Mouse (Mus musculus): ENCODE results near the gene Capzb.

Capzb gene

GRCm38 (mm10) chr4:139240334-139240733 lies 47.6 kb downstream of the Capzb start:
- DNase-seq, result no peak

- no peak for DNase-seq
These were observed 49.2 kb downstream of the Capzb start for GRCm38 (mm10) chr4:139241678-139242606.

- no peak for DNase-seq
These were observed 49.9 kb downstream of the Capzb start for GRCm38 (mm10) chr4:139242607-139242955.

- no peak for DNase-seq
These were observed 51.5 kb downstream of the Capzb start for GRCm38 (mm10) chr4:139244176-139244575.

GRCm38 (mm10) chr4:139244766-139245165 lies 52.1 kb downstream of the Capzb start:
- no peak for DNase-seq

GRCm38 (mm10) chr4:139245534-139245933 lies 52.8 kb downstream of the Capzb start:
- DNase-seq, result no peak

GRCm38 (mm10) chr4:139246130-139246877 lies 53.6 kb downstream of the Capzb start:
- DNase-seq, result no peak

- no peak for DNase-seq
These were observed 55.3 kb downstream of the Capzb start for GRCm38 (mm10) chr4:139247966-139248365.

GRCm38 (mm10) chr4:139248736-139249135 lies 56.0 kb downstream of the Capzb start:
- DNase-seq, result no peak

- DNase-seq, result no peak
These were observed 57.3 kb downstream of the Capzb start for GRCm38 (mm10) chr4:139250043-139250442.

GRCm38 (mm10) chr4:139250886-139251285 lies 58.2 kb downstream of the Capzb start:
- DNase-seq, result no peak

GRCm38 (mm10) chr4:139252051-139252760 lies 59.5 kb downstream of the Capzb start:
- peak; percentile 68 for DNase-seq

GRCm38 (mm10) chr4:139253206-139253605 lies 60.5 kb downstream of the Capzb start:
- no peak for DNase-seq

GRCm38 (mm10) chr4:139256146-139256545 lies 63.4 kb downstream of the Capzb start:
- no peak for DNase-seq

GRCm38 (mm10) chr4:139256708-139257107 lies 64.0 kb downstream of the Capzb start:
- no peak for DNase-seq

- peak; percentile 47 for DNase-seq
These were observed 66.1 kb downstream of the Capzb start for GRCm38 (mm10) chr4:139258621-139259301.

- no peak for DNase-seq
These were observed 66.7 kb downstream of the Capzb start for GRCm38 (mm10) chr4:139259302-139259871.

- DNase-seq, result no peak
These were observed 70.3 kb downstream of the Capzb start for GRCm38 (mm10) chr4:139262981-139263380.

GRCm38 (mm10) chr4:139265783-139266499 lies 73.2 kb downstream of the Capzb start:
- DNase-seq, result no peak

GRCm38 (mm10) chr4:139266500-139266865 lies 73.8 kb downstream of the Capzb start:
- DNase-seq, result no peak

GRCm38 (mm10) chr4:139267335-139267734 lies 74.6 kb downstream of the Capzb start:
- DNase-seq, result no peak

- no peak for DNase-seq
These were observed 75.5 kb downstream of the Capzb start for GRCm38 (mm10) chr4:139268242-139268641.
